ENCODE assay signal across 8 mouse cellular contexts in the genomic region with DNA sequence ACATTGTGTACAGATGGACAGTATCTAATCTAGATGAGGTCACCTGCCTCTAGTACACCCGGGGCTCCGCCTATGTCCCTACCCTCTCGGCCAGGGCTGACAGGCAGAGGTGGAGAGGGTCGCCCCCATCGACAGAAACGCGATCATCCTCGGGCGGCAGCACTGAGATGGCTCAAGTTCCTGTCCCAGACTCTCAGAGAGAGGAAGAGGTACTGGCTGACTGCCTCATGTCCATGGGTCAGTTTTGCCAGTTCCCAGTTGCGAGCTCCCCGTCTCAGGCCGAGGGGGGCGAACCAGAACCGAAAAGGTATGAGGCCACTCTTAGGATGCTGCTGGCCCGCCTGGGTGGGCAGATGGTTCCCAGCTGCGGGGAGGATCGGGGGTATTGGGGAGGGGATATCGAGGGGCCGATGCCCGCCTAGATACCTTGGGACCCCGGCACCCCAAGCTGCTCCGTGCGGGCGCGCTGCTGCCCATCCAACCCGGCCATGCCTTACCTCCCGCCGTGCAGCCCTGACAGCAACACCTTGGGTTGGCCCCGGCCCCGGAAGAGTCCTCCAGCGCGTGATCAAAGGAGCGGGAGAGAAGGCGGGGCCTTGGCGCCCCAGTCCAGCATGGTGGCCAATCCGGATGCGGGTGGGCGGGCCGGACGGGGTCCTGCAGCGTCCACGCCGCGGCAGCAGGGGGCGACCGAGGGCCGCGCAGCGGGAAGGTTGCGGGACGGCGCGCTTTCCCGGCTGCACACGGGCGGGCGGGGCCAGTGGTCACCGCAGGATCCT. TPM values are rescaled to one million over a fixed set of nuclear protein-coding genes. Genes with fewer than 3 reads are reported as not detected.
A peak's percentile ranks its signal among the peaks of the same experiment; 100 is the strongest.
DNase-seq lines count a peak whose midpoint lies in the region; ATAC-seq lines count a peak whose summit lies in the region.

Gene AI413582, minus strand, starts transcription at position 594 of the 779 bp plus-strand sequence.

- H3K4me2 ChIP-seq in midbrain, embryonic 11.5 days, result peak within 1 kb of the TSS; percentile 91

- H3K36me3 ChIP-seq in embryonic facial prominence, embryonic 10.5 days (replicated peaks), result peaks cover 34% of the 10 kb centered on the region
- H3K36me3 ChIP-seq in midbrain, embryonic 11.5 days (ENCODE audit: control insufficient read depth, insufficient read depth, low read length), result no peaks in the 10 kb centered on the region

- H3K27me3 ChIP-seq in embryonic facial prominence, embryonic 10.5 days (replicated peaks; ENCODE audit: low read depth, poor library complexity, severe bottlenecking), result no peaks in the 10 kb centered on the region; the same call in 1 of the 2 replicates
- no peaks in the 10 kb centered on the region for H3K27me3 ChIP-seq in midbrain, embryonic 11.5 days (ENCODE audit: control insufficient read depth, insufficient read depth, low read length)

- H3K4me3 ChIP-seq in embryonic facial prominence, embryonic 10.5 days, result peak within 1 kb of the TSS; percentile 71
- H3K4me3 ChIP-seq in midbrain, embryonic 11.5 days (ENCODE audit: low read depth, low read length), result peak within 1 kb of the TSS; percentile 54

- WGBS in embryonic facial prominence, embryonic 10.5 days, result under 1% methylated on average over 58 of the region's 58 CpGs
- WGBS in midbrain, embryonic 11.5 days, result under 1% methylated on average over 58 of the region's 58 CpGs

- peak within 1 kb of the TSS; percentile 72 for H3K9ac ChIP-seq in midbrain, embryonic 11.5 days (ENCODE audit: low read length)

- intact Hi-C loops in left cerebral cortex, postnatal 4 days (cut with DNase I), result loop anchor here (5.0 kb wide), 1 partner anchor 57 kb away; the partner anchor contains the start of gene Nudt3

- ATAC-seq in granulocyte monocyte progenitor cell, adult 5-6 weeks (replicated peaks; ENCODE audit: poor library complexity, severe bottlenecking), result peak; percentile 59
- ATAC-seq in midbrain, embryonic 11.5 days (ENCODE audit: low FRiP score), result peak; percentile 93

- H3K9me3 ChIP-seq in embryonic facial prominence, embryonic 10.5 days, result no peaks in the 10 kb centered on the region
- H3K9me3 ChIP-seq in midbrain, embryonic 11.5 days (ENCODE audit: control insufficient read depth, low read length), result no peaks in the 10 kb centered on the region

- DNase-seq in adrenal gland, postnatal 14 days, result peak; percentile 98
- DNase-seq in embryonic facial prominence, embryonic 10.5 days (ENCODE audit: low spot score), result peak; percentile 98
- peak; percentile 95 for DNase-seq in kidney, adult 11 months
- peak; percentile 96 for DNase-seq in left cerebral cortex, postnatal 4 days
- DNase-seq in midbrain, embryonic 11.5 days (ENCODE audit: low spot score, missing footprints), result peak; percentile 99
- DNase-seq in right cerebral cortex, postnatal 4 days, result peak; percentile 97
- peak; percentile 94 for DNase-seq in yolk sac, embryonic 10.5 days (ENCODE audit: low spot score)

- peaks cover 53% of the 10 kb centered on the region for H3K4me1 ChIP-seq in embryonic facial prominence, embryonic 10.5 days
- peaks cover 19% of the 10 kb centered on the region for H3K4me1 ChIP-seq in midbrain, embryonic 11.5 days (ENCODE audit: control insufficient read depth, insufficient read depth, low read length)

- peak within 1 kb of the TSS; percentile 85 for H3K27ac ChIP-seq in embryonic facial prominence, embryonic 10.5 days (replicated peaks)
- H3K27ac ChIP-seq in midbrain, embryonic 11.5 days (ENCODE audit: low read depth, low read length), result no peak within 1 kb of the TSS

RNA-seq across cellular contexts. Expression of gene AI413582, which starts in this region (rescaled TPM):
- total RNA-seq in adrenal gland, postnatal 14 days (2021), result 10.9 and 19.7 TPM in 2 replicates
- 12.1 and 15.9 TPM in 2 replicates for polyA plus RNA-seq in embryonic facial prominence, embryonic 10.5 days (2016; fragmentation: Nextera tagmentation; extraction: Ambion mirVana)
- total RNA-seq in granulocyte monocyte progenitor cell, adult 5-6 weeks (2014; fragmentation: Nextera tagmentation), result 59.2 and 65.2 TPM in 2 replicates
- 34.8 and 42.3 TPM in 2 replicates for total RNA-seq in granulocyte monocyte progenitor cell, adult 5-6 weeks (2017)
- 10 to 100 TPM; 61.2 to 61.6 TPM for total RNA-seq in left cerebral cortex, postnatal 4 days (2021)
- polyA plus RNA-seq in midbrain, embryonic 11.5 days (2014; fragmentation: Nextera tagmentation; extraction: Ambion mirVana), result 14.8 and 20.2 TPM in 2 replicates
